Mouse (Mus musculus) ovary, adult 18-20 months (tissue): ENCODE data around the gene Ppm1n.
"Not testable (repeated sequence)": the region's sequence is repeated elsewhere in the genome, so short reads cannot be mapped to it uniquely, and the experiment has no call there.

Experiments
- DNase-seq: peaks from one replicate; pipeline ENCODE4 v3.0.0; 2022; ENCODE audit warnings: low spot score, mixed read lengths

The Ppm1n gene

GRCm38 (mm10) chr7:19282791-19283405 lies 3.0 kb upstream of the Ppm1n start:
- DNase-seq = no peak

GRCm38 (mm10) chr7:19282385-19282784 lies 2.5 kb upstream of the Ppm1n start, which contains the start of gene Rtn2:
Gene Rtn2, plus strand, starts transcription at chr7:19282624.
- DNase-seq = no peak

DNA sequence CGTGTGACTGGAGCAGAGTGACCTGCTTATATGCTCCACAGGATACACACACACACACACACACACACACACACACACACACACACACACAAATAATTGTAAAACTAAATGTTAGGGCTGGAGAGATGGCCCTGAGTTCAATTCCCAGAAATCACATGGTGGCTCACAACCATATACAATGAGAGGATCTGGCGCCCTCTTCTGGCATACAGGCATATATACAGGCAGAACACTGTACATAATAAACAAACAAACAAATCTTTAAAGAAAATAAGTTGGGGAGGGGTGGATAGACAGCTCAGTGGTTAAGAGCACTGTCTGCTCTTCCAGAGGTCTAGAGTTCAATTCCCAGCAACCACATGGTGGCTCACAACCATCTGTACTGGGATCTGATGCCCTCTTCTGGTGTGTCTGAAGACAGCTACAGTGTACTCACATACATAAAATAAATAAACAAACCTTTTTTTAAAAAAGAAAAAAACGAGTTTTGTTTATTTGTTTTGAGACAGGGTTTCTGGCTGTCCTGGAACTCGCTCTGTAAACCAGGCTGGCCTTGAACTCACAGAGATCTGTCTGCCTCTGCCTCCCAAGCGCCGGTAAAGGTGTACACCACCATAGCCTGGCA lies 1.9 kb upstream of the Ppm1n start:
- DNase-seq = not testable (repeated sequence)

- DNase-seq = no peak
These were observed 812 bp downstream of the Ppm1n start for GRCm38 (mm10) chr7:19279052-19279451.

DNA sequence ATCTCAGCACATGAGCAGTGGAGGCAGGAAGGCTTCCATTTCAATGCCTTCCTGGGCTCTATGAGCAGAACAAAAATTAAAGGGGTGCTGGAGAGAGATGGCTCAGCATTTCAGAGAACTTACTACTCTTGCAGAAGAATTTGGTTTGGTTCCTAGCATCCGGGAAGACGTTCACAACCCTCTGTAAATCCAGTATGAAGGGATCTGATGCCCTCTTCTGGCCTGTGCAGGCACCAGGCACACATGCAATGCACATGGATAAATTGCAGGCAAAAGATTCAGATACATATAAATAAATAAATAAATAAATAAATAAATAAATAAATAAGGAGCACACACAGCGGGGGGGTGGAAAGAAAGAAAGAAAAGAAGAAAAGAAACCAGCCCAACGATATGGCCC lies 3.6 kb downstream of the Ppm1n start:
- no peak for DNase-seq

DNA sequence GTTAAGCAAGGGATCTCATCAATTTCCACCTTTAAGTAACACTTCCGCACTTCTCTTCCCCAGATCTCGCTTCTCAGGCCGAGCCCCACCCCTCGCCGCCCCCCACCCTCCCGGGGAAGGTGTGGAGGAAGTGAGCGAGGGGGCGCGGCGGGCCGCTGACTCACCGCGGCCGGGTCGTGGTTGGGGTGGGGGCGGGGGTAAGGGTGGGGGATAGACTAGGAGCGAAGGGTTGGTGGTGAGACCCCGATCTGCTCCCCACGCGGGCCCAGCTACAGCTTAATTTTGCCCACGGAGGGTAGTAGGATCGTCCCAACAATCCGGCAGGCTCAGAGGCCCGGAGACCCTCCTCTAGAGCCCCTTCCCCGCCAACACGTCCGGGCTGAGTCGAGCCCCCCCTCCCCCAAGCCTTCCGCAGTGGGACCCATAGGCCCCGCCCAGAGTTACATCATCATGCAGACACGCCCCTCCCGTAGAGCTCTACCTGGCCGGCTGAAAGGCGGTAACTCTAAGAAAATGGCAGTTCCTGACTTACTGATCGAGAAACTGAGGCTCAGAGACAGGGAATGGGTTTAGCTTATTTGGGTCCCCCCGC lies 7.6 kb downstream of the Ppm1n start:
- DNase-seq = peak; percentile 54

DNA sequence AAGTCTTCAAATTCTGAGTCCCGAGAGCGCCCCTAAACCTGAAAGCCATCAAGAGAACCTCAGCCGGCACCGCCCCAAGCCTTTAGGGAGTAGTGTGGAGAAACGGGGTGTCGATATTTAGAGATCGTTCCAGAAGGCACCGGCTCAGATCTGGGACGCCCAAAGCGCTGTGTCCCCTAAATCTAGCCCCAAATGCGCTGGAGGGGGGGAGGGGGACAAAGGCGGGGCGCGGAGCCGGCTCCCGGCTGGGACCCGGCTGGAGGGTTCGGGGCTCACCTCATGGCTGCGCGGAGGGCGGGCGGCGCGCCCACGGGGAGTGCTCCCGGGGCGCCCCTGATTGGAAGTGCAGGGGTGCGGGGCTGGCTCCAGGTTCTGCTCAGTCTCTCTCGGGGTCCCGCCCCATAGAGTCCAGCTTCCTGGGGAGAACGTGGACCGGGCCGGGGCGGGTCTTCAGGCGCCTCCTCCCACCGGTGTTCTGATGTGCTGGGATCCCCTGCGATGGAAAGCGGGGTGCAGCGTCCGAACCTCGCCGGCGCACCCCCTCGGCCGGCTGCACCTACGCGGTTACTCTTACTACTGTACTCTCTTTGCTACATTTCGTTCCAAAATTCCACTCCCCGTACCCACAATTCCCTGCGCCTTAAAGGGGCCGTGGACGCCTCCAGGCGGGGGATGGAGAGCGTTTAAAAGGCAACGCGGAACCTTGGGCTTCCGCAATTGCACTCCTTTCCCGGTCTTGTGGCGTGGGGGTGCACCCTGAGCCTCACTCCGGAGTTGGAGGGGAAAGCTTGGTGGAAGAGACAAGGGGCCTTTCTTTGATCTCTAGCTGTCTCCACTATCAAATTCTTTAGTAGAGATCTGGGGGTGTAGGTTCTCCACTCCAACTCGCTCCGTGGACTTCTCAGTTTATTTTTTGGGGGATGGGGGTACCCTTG lies 8.4 kb downstream of the Ppm1n start, which contains the start of gene Vasp:
Gene Vasp, minus strand, starts transcription at position 580 of the 935 bp plus-strand sequence.
- peak; percentile 75 for DNase-seq

GRCm38 (mm10) chr7:19270509-19271237 lies 9.2 kb downstream of the Ppm1n start:
- no peak for DNase-seq

DNA sequence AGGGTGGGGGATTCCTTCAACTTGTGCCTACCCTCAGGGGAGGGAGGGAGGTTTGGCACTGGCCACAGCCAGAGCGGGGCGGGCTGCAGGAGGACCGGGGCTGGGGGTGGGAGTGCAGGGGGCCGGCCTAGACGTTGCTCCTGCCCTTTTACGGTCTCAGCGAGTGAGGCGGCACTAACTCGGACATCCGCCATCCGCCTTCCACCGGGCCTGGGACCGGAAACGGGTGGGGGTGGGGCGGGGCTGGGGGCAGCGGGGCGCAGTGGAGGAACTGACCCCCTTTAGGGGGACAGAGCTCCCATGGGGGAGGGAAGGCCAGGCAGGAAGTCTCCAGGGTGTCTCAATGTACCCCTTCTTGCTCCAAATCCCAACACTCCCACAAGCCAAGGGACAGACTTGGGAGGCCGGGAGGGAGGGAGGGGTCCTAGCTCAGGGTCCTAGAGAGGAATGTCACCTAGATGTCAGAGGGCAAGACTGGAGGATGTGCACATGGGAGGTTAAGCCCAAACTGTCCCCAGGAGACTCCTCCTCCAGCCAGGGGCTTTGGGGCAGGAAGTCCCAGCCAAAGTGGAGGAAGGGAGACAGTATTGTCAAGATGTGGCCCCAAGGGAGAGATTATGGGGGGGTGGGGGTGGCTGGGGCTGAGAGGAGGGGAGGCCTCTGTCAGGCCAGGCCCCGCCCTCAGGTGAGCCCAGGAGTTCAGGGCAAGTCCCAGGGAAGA lies 10.0 kb downstream of the Ppm1n start:
- DNase-seq = no peak

GRCm38 (mm10) chr7:19268993-19269681 lies 10.7 kb downstream of the Ppm1n start:
- no peak for DNase-seq

GRCm38 (mm10) chr7:19267051-19267450 lies 12.8 kb downstream of the Ppm1n start:
- DNase-seq = no peak

- DNase-seq = no peak
These were observed 13.7 kb downstream of the Ppm1n start for GRCm38 (mm10) chr7:19265928-19266822.

DNA sequence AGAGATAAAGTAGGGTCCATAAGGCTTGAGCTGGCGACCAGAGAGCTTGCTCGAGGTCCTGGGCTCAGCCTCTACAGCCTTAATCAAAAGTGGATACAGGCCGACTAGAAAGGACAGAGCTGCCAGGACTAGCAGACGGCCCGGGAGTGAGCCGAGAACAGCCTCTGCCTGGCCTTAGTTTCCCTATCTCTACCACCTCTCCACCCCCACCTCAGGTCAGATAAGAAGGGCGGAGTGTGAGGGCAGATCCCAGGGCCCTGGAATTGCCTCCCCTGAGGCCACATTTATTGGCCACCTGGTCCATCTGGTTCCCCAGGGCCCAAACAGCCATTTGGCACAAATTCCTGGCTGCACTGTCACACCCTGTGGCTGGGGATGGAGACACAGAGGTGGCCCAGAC lies 14.7 kb downstream of the Ppm1n start:
- no peak for DNase-seq

- no peak for DNase-seq
These were observed 21.5 kb downstream of the Ppm1n start for GRCm38 (mm10) chr7:19258336-19258735.

- DNase-seq = peak; percentile 46
These were observed 22.4 kb downstream of the Ppm1n start for GRCm38 (mm10) chr7:19257390-19258022.

GRCm38 (mm10) chr7:19256567-19256966 lies 23.3 kb downstream of the Ppm1n start:
- no peak for DNase-seq

DNA sequence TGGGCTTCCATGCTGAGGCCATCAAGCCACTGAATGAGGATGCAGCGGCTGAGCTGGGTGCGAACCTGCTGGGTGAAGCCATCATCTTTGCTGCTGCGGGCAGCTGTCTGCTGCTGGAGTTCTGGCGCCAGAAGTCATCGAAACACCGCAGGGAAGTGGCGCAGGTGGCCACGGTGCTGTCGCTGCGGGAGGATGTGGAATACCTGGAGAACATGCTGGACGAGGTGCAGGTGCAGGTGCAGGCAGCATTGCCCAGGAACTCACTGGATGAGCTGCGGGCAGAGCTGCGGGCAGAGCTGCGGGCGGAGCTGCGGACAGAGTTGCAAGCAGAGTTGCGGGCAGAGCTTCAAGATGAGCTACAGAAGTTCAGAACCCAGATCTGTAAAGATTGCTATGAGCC lies 24.5 kb downstream of the Ppm1n start:
- no peak for DNase-seq

- DNase-seq = no peak
These were observed 26.4 kb downstream of the Ppm1n start for GRCm38 (mm10) chr7:19253437-19253836.

GRCm38 (mm10) chr7:19252078-19252477 lies 27.8 kb downstream of the Ppm1n start:
- no peak for DNase-seq
